Mouse (Mus musculus): ENCODE measurements around the gene Hist1h2bh. TPM values are rescaled to one million over a fixed set of nuclear protein-coding genes. Genes with fewer than 3 reads are reported as not detected.

Hist1h2bh gene
- polyA plus RNA-seq, 1 experiment from 2014 or later: 0.79 TPM

Small RNAs within 50 kb of the gene (microRNA-seq; reads per million reads assigned to microRNA genes)
- not detected for gene Gm44297
- gene Gm44359: not detected
- gene Gm44394: not detected
- gene n-TStga1: 0.92 reads per million

Other genes starting within 250 kb of the Hist1h2bh start
- gene Zfp322a, start 174.2 kb downstream of the Hist1h2bh start, polyA plus RNA-seq (2014; fragmentation: Nextera tagmentation; extraction: Ambion mirVana): 71.9 and 76.4 TPM in 2 replicates
- 16.3 and 17.4 TPM in 2 replicates for gene Abt1, start 119.5 kb downstream of the Hist1h2bh start, polyA plus RNA-seq (2014; fragmentation: Nextera tagmentation; extraction: Ambion mirVana)
- not detected in 2 replicates for gene Btn1a1, start 77.5 kb downstream of the Hist1h2bh start, polyA plus RNA-seq (2014; fragmentation: Nextera tagmentation; extraction: Ambion mirVana)
- 1.3 and 2.2 TPM in 2 replicates for gene Btn2a2, start 54.5 kb downstream of the Hist1h2bh start, polyA plus RNA-seq (2014; fragmentation: Nextera tagmentation; extraction: Ambion mirVana)
- 4.0 and 5.6 TPM in 2 replicates for gene Hist1h4h, start 12.3 kb downstream of the Hist1h2bh start, polyA plus RNA-seq (2014; fragmentation: Nextera tagmentation; extraction: Ambion mirVana)
- gene Hist1h2af, start 9.5 kb downstream of the Hist1h2bh start, polyA plus RNA-seq (2014; fragmentation: Nextera tagmentation; extraction: Ambion mirVana): 5.1 and 7.9 TPM in 2 replicates
- 7.0 and 9.4 TPM in 2 replicates for gene Hist1h3g, start 8.0 kb downstream of the Hist1h2bh start, polyA plus RNA-seq (2014; fragmentation: Nextera tagmentation; extraction: Ambion mirVana)
- gene Hist1h3f, start 660 bp upstream of the Hist1h2bh start, polyA plus RNA-seq (2014; fragmentation: Nextera tagmentation; extraction: Ambion mirVana): 1.4 and 2.0 TPM in 2 replicates
- gene Hist1h4f, start 8.3 kb upstream of the Hist1h2bh start, polyA plus RNA-seq (2014; fragmentation: Nextera tagmentation; extraction: Ambion mirVana): 0.67 and 2.3 TPM in 2 replicates
- 0.54 and 0.56 TPM in 2 replicates for gene Hist1h1d, start 9.9 kb upstream of the Hist1h2bh start, polyA plus RNA-seq (2014; fragmentation: Nextera tagmentation; extraction: Ambion mirVana)
- 9.6 and 9.8 TPM in 2 replicates for gene Hist1h3e, start 19.0 kb upstream of the Hist1h2bh start, polyA plus RNA-seq (2014; fragmentation: Nextera tagmentation; extraction: Ambion mirVana)
- gene Hist1h2ae, start 27.8 kb upstream of the Hist1h2bh start, polyA plus RNA-seq (2014; fragmentation: Nextera tagmentation; extraction: Ambion mirVana): 98.4 and 102 TPM in 2 replicates
- 8.2 and 10.0 TPM in 2 replicates for gene Hist1h2bg, start 28.0 kb upstream of the Hist1h2bh start, polyA plus RNA-seq (2014; fragmentation: Nextera tagmentation; extraction: Ambion mirVana)
- 4.5 and 5.4 TPM in 2 replicates for gene Hist1h2bf, start 30.8 kb upstream of the Hist1h2bh start, polyA plus RNA-seq (2014; fragmentation: Nextera tagmentation; extraction: Ambion mirVana)
- 2.2 and 3.1 TPM in 2 replicates for gene Hist1h2ad, start 31.0 kb upstream of the Hist1h2bh start, polyA plus RNA-seq (2014; fragmentation: Nextera tagmentation; extraction: Ambion mirVana)
- 12.6 and 13.2 TPM in 2 replicates for gene Hist1h3d, start 32.4 kb upstream of the Hist1h2bh start, polyA plus RNA-seq (2014; fragmentation: Nextera tagmentation; extraction: Ambion mirVana)
- 133 and 134 TPM in 2 replicates for gene Hist1h4d, start 38.2 kb upstream of the Hist1h2bh start, polyA plus RNA-seq (2014; fragmentation: Nextera tagmentation; extraction: Ambion mirVana)
- gene Hist1h2be, start 77.7 kb upstream of the Hist1h2bh start, polyA plus RNA-seq (2014; fragmentation: Nextera tagmentation; extraction: Ambion mirVana): 3.1 and 3.9 TPM in 2 replicates
- 20.3 and 24.6 TPM in 2 replicates for gene Hist1h1e, start 79.2 kb upstream of the Hist1h2bh start, polyA plus RNA-seq (2014; fragmentation: Nextera tagmentation; extraction: Ambion mirVana)
- 0.96 and 1.0 TPM in 2 replicates for gene Hist1h2ac, start 140.6 kb upstream of the Hist1h2bh start, polyA plus RNA-seq (2014; fragmentation: Nextera tagmentation; extraction: Ambion mirVana)
- 19.9 and 21.1 TPM in 2 replicates for gene Hist1h2bc, start 140.8 kb upstream of the Hist1h2bh start, polyA plus RNA-seq (2014; fragmentation: Nextera tagmentation; extraction: Ambion mirVana)
- 0.28 TPM in 1 of 2 replicates, not detected in the other for gene Hist1h1t, start 152.4 kb upstream of the Hist1h2bh start, polyA plus RNA-seq (2014; fragmentation: Nextera tagmentation; extraction: Ambion mirVana)
- 6.6 and 7.9 TPM in 2 replicates for gene Hist1h4c, start 155.1 kb upstream of the Hist1h2bh start, polyA plus RNA-seq (2014; fragmentation: Nextera tagmentation; extraction: Ambion mirVana)
- gene Hfe, start 167.5 kb upstream of the Hist1h2bh start, polyA plus RNA-seq (2014; fragmentation: Nextera tagmentation; extraction: Ambion mirVana): 2.1 and 3.7 TPM in 2 replicates
- 15.4 and 16.6 TPM in 2 replicates for gene Hist1h1c, start 195.4 kb upstream of the Hist1h2bh start, polyA plus RNA-seq (2014; fragmentation: Nextera tagmentation; extraction: Ambion mirVana)
- 13.3 and 14.0 TPM in 2 replicates for gene Hist1h3c, start 202.2 kb upstream of the Hist1h2bh start, polyA plus RNA-seq (2014; fragmentation: Nextera tagmentation; extraction: Ambion mirVana)
- 1.7 and 3.4 TPM in 2 replicates for gene Hist1h2bb, start 203.3 kb upstream of the Hist1h2bh start, polyA plus RNA-seq (2014; fragmentation: Nextera tagmentation; extraction: Ambion mirVana)
- 63.8 and 65.5 TPM in 2 replicates for gene Hist1h2ab, start 207.7 kb upstream of the Hist1h2bh start, polyA plus RNA-seq (2014; fragmentation: Nextera tagmentation; extraction: Ambion mirVana)
- 7.5 and 12.0 TPM in 2 replicates for gene Hist1h3b, start 208.9 kb upstream of the Hist1h2bh start, polyA plus RNA-seq (2014; fragmentation: Nextera tagmentation; extraction: Ambion mirVana)
- gene Hist1h4b, start 213.6 kb upstream of the Hist1h2bh start, polyA plus RNA-seq (2014; fragmentation: Nextera tagmentation; extraction: Ambion mirVana): 6.3 and 7.9 TPM in 2 replicates
- 0.35 and 0.78 TPM in 2 replicates for gene Hist1h4a, start 217.8 kb upstream of the Hist1h2bh start, polyA plus RNA-seq (2014; fragmentation: Nextera tagmentation; extraction: Ambion mirVana)
- gene Hist1h3a, start 219.0 kb upstream of the Hist1h2bh start, polyA plus RNA-seq (2014; fragmentation: Nextera tagmentation; extraction: Ambion mirVana): 5.1 and 5.4 TPM in 2 replicates
- 2.8 and 4.1 TPM in 2 replicates for gene Hist1h1a, start 220.3 kb upstream of the Hist1h2bh start, polyA plus RNA-seq (2014; fragmentation: Nextera tagmentation; extraction: Ambion mirVana)
- gene Trim38, start 226.5 kb upstream of the Hist1h2bh start, polyA plus RNA-seq (2014; fragmentation: Nextera tagmentation; extraction: Ambion mirVana): 0.30 TPM in 1 of 2 replicates, not detected in the other

Measured in limb, embryonic 11.5 days (tissue).